Mouse (Mus musculus): ENCODE data around the gene Dnal1. TPM values are rescaled to one million over a fixed set of nuclear protein-coding genes. Genes with fewer than 3 reads are reported as not detected.
"Not testable (repeated sequence)": the region's sequence is repeated elsewhere in the genome, so short reads cannot be mapped to it uniquely, and the experiment has no call there.

The Dnal1 gene
- polyA plus RNA-seq (2012): not detected in 2 replicates

- H3K9me3 ChIP-seq (ENCODE audit: control insufficient read depth, low read length): no peaks in the 10 kb centered on the region
- no peak for TF ChIP-seq TAL1 (IDR thresholded peaks at IDR 0.05; ENCODE audit: low read length)
- TF ChIP-seq GATA1 (IDR thresholded peaks at IDR 0.05; ENCODE audit: low read length): no peak
- H3K4me1 ChIP-seq (ENCODE audit: control insufficient read depth): peaks cover 8% of the 10 kb centered on the region
- no peaks in the 10 kb centered on the region for H3K27me3 ChIP-seq (ENCODE audit: control insufficient read depth)
- no peaks in the 10 kb centered on the region for H3K36me3 ChIP-seq (ENCODE audit: control insufficient read depth)
- H3K4me3 ChIP-seq (replicated peaks): peak within 1 kb of the TSS; percentile 63
Measured at GRCm38 (mm10) chr12:84114153-84114994, at the start of gene Dnal1. Gene Dnal1, plus strand, starts transcription at chr12:84114366.

GRCm38 (mm10) chr12:84064621-84065020 lies 49.5 kb upstream of the Dnal1 start:
- Histone ChIP-seq H3K4me1 (ENCODE audit: control insufficient read depth) (no peaks in the 10 kb centered on the region), H3K36me3 (ENCODE audit: control insufficient read depth) (no peaks in the 10 kb centered on the region), H3K9me3 (ENCODE audit: control insufficient read depth, low read length) (no peaks in the 10 kb centered on the region), H3K27me3 (ENCODE audit: control insufficient read depth) (peaks cover 24% of the 10 kb centered on the region), H3K4me3 (replicated peaks) (no peak overlapping the region)
- no peak for TF ChIP-seq TAL1 (IDR thresholded peaks at IDR 0.05; ENCODE audit: low read length)
- no peak for TF ChIP-seq GATA1 (IDR thresholded peaks at IDR 0.05; ENCODE audit: low read length)

- Histone ChIP-seq H3K9me3 (ENCODE audit: control insufficient read depth, low read length) (no peaks in the 10 kb centered on the region), H3K4me1 (ENCODE audit: control insufficient read depth) (no peaks in the 10 kb centered on the region), H3K36me3 (ENCODE audit: control insufficient read depth) (no peaks in the 10 kb centered on the region), H3K4me3 (replicated peaks) (no peak overlapping the region), H3K27me3 (ENCODE audit: control insufficient read depth) (peaks cover 44% of the 10 kb centered on the region)
- TF ChIP-seq GATA1 (IDR thresholded peaks at IDR 0.05; ENCODE audit: low read length): no peak
- TF ChIP-seq TAL1 (IDR thresholded peaks at IDR 0.05; ENCODE audit: low read length): no peak
Measured at GRCm38 (mm10) chr12:84067752-84068151, 46.4 kb upstream of the Dnal1 start.

- Histone ChIP-seq H3K9me3 (ENCODE audit: control insufficient read depth, low read length) (no peaks in the 10 kb centered on the region), H3K36me3 (ENCODE audit: control insufficient read depth) (no peaks in the 10 kb centered on the region), H3K4me3 (replicated peaks) (no peak overlapping the region), H3K27me3 (ENCODE audit: control insufficient read depth) (peaks cover 44% of the 10 kb centered on the region), H3K4me1 (ENCODE audit: control insufficient read depth) (no peaks in the 10 kb centered on the region)
- TF ChIP-seq GATA1 (IDR thresholded peaks at IDR 0.05; ENCODE audit: low read length) (no peak), TAL1 (IDR thresholded peaks at IDR 0.05; ENCODE audit: low read length) (no peak)
Measured at GRCm38 (mm10) chr12:84068296-84068695, 45.9 kb upstream of the Dnal1 start.

GRCm38 (mm10) chr12:84068986-84069385 lies 45.2 kb upstream of the Dnal1 start, which contains the start of gene Acot5:
Gene Acot5, plus strand, starts transcription at chr12:84069325.
- no peaks in the 10 kb centered on the region for H3K36me3 ChIP-seq (ENCODE audit: control insufficient read depth)
- no peaks in the 10 kb centered on the region for H3K9me3 ChIP-seq (ENCODE audit: control insufficient read depth, low read length)
- TF ChIP-seq GATA1 (IDR thresholded peaks at IDR 0.05; ENCODE audit: low read length): no peak
- TF ChIP-seq TAL1 (IDR thresholded peaks at IDR 0.05; ENCODE audit: low read length): no peak
- H3K4me3 ChIP-seq (replicated peaks): no peak within 1 kb of the TSS
- no peaks in the 10 kb centered on the region for H3K4me1 ChIP-seq (ENCODE audit: control insufficient read depth)
- peaks cover 44% of the 10 kb centered on the region for H3K27me3 ChIP-seq (ENCODE audit: control insufficient read depth)

GRCm38 (mm10) chr12:84069582-84069981 lies 44.6 kb upstream of the Dnal1 start:
- H3K27me3 ChIP-seq (ENCODE audit: control insufficient read depth): peaks cover 44% of the 10 kb centered on the region
- H3K36me3 ChIP-seq (ENCODE audit: control insufficient read depth); H3K9me3 ChIP-seq (ENCODE audit: control insufficient read depth, low read length); H3K4me1 ChIP-seq (ENCODE audit: control insufficient read depth); H3K4me3 ChIP-seq (replicated peaks): not testable (repeated sequence)

- TF ChIP-seq TAL1 (IDR thresholded peaks at IDR 0.05; ENCODE audit: low read length): no peak
- no peak for TF ChIP-seq GATA1 (IDR thresholded peaks at IDR 0.05; ENCODE audit: low read length)
- Histone ChIP-seq H3K4me1 (ENCODE audit: control insufficient read depth) (no peaks in the 10 kb centered on the region), H3K36me3 (ENCODE audit: control insufficient read depth) (no peaks in the 10 kb centered on the region), H3K27me3 (ENCODE audit: control insufficient read depth) (peaks cover 44% of the 10 kb centered on the region), H3K9me3 (ENCODE audit: control insufficient read depth, low read length) (no peaks in the 10 kb centered on the region), H3K4me3 (replicated peaks) (no peak overlapping the region)
Measured at GRCm38 (mm10) chr12:84071696-84072095, 42.5 kb upstream of the Dnal1 start.

- no peaks in the 10 kb centered on the region for H3K9me3 ChIP-seq (ENCODE audit: control insufficient read depth, low read length)
- no peak for TF ChIP-seq GATA1 (IDR thresholded peaks at IDR 0.05; ENCODE audit: low read length)
- no peak for TF ChIP-seq TAL1 (IDR thresholded peaks at IDR 0.05; ENCODE audit: low read length)
Measured at GRCm38 (mm10) chr12:84077371-84077990, 36.7 kb upstream of the Dnal1 start.

GRCm38 (mm10) chr12:84083842-84084241 lies 30.3 kb upstream of the Dnal1 start:
- no peaks in the 10 kb centered on the region for H3K36me3 ChIP-seq (ENCODE audit: control insufficient read depth)
- no peaks in the 10 kb centered on the region for H3K4me1 ChIP-seq (ENCODE audit: control insufficient read depth)
- no peak overlapping the region for H3K4me3 ChIP-seq (replicated peaks)
- H3K9me3 ChIP-seq (ENCODE audit: control insufficient read depth, low read length): peaks cover 3% of the 10 kb centered on the region
- no peak for TF ChIP-seq TAL1 (IDR thresholded peaks at IDR 0.05; ENCODE audit: low read length)
- H3K27me3 ChIP-seq (ENCODE audit: control insufficient read depth): no peaks in the 10 kb centered on the region

More at GRCm38 (mm10) chr12:84077371-84077990, 36.7 kb upstream of the Dnal1 start:
- no peaks in the 10 kb centered on the region for H3K36me3 ChIP-seq (ENCODE audit: control insufficient read depth)
- H3K27me3 ChIP-seq (ENCODE audit: control insufficient read depth): no peaks in the 10 kb centered on the region
- no peak overlapping the region for H3K4me3 ChIP-seq (replicated peaks)
- H3K4me1 ChIP-seq (ENCODE audit: control insufficient read depth): no peaks in the 10 kb centered on the region

Measured in erythroblast, embryonic 14.5 days (primary cell).